ENCODE assay signal across 27 mouse cellular contexts in genomic region chr13:54800206-54800605, GRCm38 (mm10). TPM values are rescaled to one million over a fixed set of nuclear protein-coding genes. Genes with fewer than 3 reads are reported as not detected.
DNase-seq lines count a peak whose midpoint lies in the region; ATAC-seq lines count a peak whose summit lies in the region.
"Had no signal": no experiment of that assay in that cellular context is flagged by ENCODE, and none has a peak within 500 bp of the region (broad histone marks: within the 10 kb centered on the region; RNA-seq: fewer than 3 reads in every experiment).

No protein-coding gene starts in this region.

- H3K9me3 ChIP-seq in embryonic facial prominence, embryonic 15.5 days (replicated peaks) = no peaks in the 10 kb centered on the region
- H3K9me3 ChIP-seq: hindbrain, embryonic 15.5 days; kidney, embryonic 15.5 days; limb, embryonic 12.5 days; midbrain, embryonic 12.5 days had no signal

- H3K9ac ChIP-seq in embryonic facial prominence, embryonic 15.5 days = no peak overlapping the region
- H3K9ac ChIP-seq: hindbrain, embryonic 15.5 days; kidney, embryonic 15.5 days; limb, embryonic 12.5 days; liver, postnatal 0 days; midbrain, embryonic 12.5 days had no signal

- H3K36me3 ChIP-seq in embryonic facial prominence, embryonic 15.5 days = no peaks in the 10 kb centered on the region
- H3K36me3 ChIP-seq: hindbrain, embryonic 15.5 days; kidney, embryonic 15.5 days; limb, embryonic 12.5 days; midbrain, embryonic 12.5 days had no signal

- no peaks in the 10 kb centered on the region for H3K4me1 ChIP-seq in embryonic facial prominence, embryonic 15.5 days
- H3K4me1 ChIP-seq: limb, embryonic 12.5 days; midbrain, embryonic 12.5 days had no signal

- no peak for ATAC-seq in embryonic facial prominence, embryonic 15.5 days (ENCODE audit: insufficient number of reproducible peaks, low FRiP score, low TSS enrichment, low read depth)
- ATAC-seq: liver, postnatal 0 days had no signal

- 0 out of 2 replicates have a peak overlapping the region, but pooled peaks have one; percentile 36 for H3K4me2 ChIP-seq in embryonic facial prominence, embryonic 15.5 days (replicated peaks)
- H3K4me2 ChIP-seq: limb, embryonic 12.5 days; liver, embryonic 11.5 days; midbrain, embryonic 12.5 days had no signal

- peak; percentile 20 for DNase-seq in adrenal gland, adult 2 months
- no peak for DNase-seq in adrenal gland, postnatal 4 days (ENCODE audit: low spot score in 2 of 2)
- peak; percentile 23 for DNase-seq in gastrocnemius, adult 18-20 months (ENCODE audit: low spot score)
- no peak for DNase-seq in gastrocnemius, adult 8-10 months (ENCODE audit: low spot score in 2 of 2)
- peak; percentile 26 for DNase-seq in kidney, adult 9 months
- no peak for DNase-seq in kidney, postnatal 14 days

- H3K4me3 ChIP-seq in embryonic facial prominence, embryonic 15.5 days (replicated peaks) = no peak overlapping the region
- H3K4me3 ChIP-seq: hindbrain, embryonic 15.5 days; kidney, embryonic 15.5 days; limb, embryonic 12.5 days; midbrain, embryonic 12.5 days had no signal

- 41% methylated on average over 4 of the region's 4 CpGs for WGBS in embryonic facial prominence, embryonic 15.5 days

- H3K27me3 ChIP-seq in embryonic facial prominence, embryonic 15.5 days = peaks cover 16% of the 10 kb centered on the region
- H3K27me3 ChIP-seq: hindbrain, embryonic 15.5 days had no signal

- no peak overlapping the region for H3K27ac ChIP-seq in embryonic facial prominence, embryonic 15.5 days (replicated peaks)
- H3K27ac ChIP-seq: hindbrain, embryonic 15.5 days; kidney, embryonic 15.5 days; limb, embryonic 12.5 days; midbrain, embryonic 12.5 days; stomach, postnatal 0 days had no signal

RNA-seq across cellular contexts. Expression of gene Tspan17, which starts 11.0 kb away (rescaled TPM):
- total RNA-seq in adrenal gland, adult 2 months (2021) = 10 to 100 TPM; 36.0 to 42.7 TPM
- polyA plus RNA-seq in adrenal gland, adult 2 months (2012; rRNA removed) = 31.1 and 34.0 TPM in 2 replicates
- total RNA-seq in adrenal gland, postnatal 4 days (2021) = 10 to 100 TPM; 33.0 to 38.4 TPM
- 10 to 100 TPM; 19.1 to 23.1 TPM for total RNA-seq in gastrocnemius, adult 18-20 months (2021)
- 10 to 100 TPM; 15.5 to 26.0 (median 20.5) TPM for total RNA-seq in gastrocnemius, adult 8-10 months (2022)
- polyA plus RNA-seq in embryonic facial prominence, embryonic 15.5 days (2015; fragmentation: Nextera tagmentation; extraction: Ambion mirVana) = 9.2 and 11.3 TPM in 2 replicates
- total RNA-seq: hematopoietic stem cell, adult 5-6 weeks had no signal

RNA-seq across cellular contexts. Expression of gene Eif4e1b, which starts 16.4 kb away (rescaled TPM):
- not detected for total RNA-seq in adrenal gland, adult 2 months (2021)
- polyA plus RNA-seq in adrenal gland, adult 2 months (2012; rRNA removed) = not detected in 2 replicates
- total RNA-seq in adrenal gland, postnatal 4 days (2021) = not detected
- total RNA-seq in gastrocnemius, adult 18-20 months (2021) = not detected
- not detected for total RNA-seq in gastrocnemius, adult 8-10 months (2022)
- not detected in 2 replicates for polyA plus RNA-seq in embryonic facial prominence, embryonic 15.5 days (2015; fragmentation: Nextera tagmentation; extraction: Ambion mirVana)
- total RNA-seq: common myeloid progenitor, adult 5-6 weeks; gastrocnemius, postnatal 14 days; hematopoietic stem cell, adult 5-6 weeks; layer of hippocampus, adult 18-20 months; layer of hippocampus, postnatal 36 days; megakaryocyte progenitor cell, adult 5-6 weeks; monocyte, adult 5-6 weeks had no signal
- polyA plus RNA-seq: brain, embryonic 14.5 days; forebrain, embryonic 11.5 days; heart, embryonic 16.5 days; hindbrain, embryonic 15.5 days; intestine, embryonic 14.5 days; kidney, embryonic 15.5 days; limb, embryonic 12.5 days; liver, embryonic 11.5 days; liver, postnatal 0 days; midbrain, embryonic 12.5 days; neural tube, embryonic 11.5 days; stomach, postnatal 0 days; thymus, adult 2 months had no signal

RNA-seq across cellular contexts. Expression of gene Sncb, which starts 33.8 kb away (rescaled TPM):
- total RNA-seq in adrenal gland, adult 2 months (2021) = 1 to 10 TPM; 1.5 to 2.0 TPM
- 2.2 and 5.4 TPM in 2 replicates for polyA plus RNA-seq in adrenal gland, adult 2 months (2012; rRNA removed)
- total RNA-seq in adrenal gland, postnatal 4 days (2021) = 1 to 10 TPM; 3.9 to 4.7 TPM
- not detected for total RNA-seq in gastrocnemius, adult 18-20 months (2021)
- total RNA-seq in gastrocnemius, adult 8-10 months (2022) = under 1 TPM in 1 of 4 experiments, not detected in 3; 0.24 TPM
- 0.28 TPM in 1 of 2 replicates, not detected in the other for polyA plus RNA-seq in embryonic facial prominence, embryonic 15.5 days (2015; fragmentation: Nextera tagmentation; extraction: Ambion mirVana)
- total RNA-seq: common myeloid progenitor, adult 5-6 weeks; hematopoietic stem cell, adult 5-6 weeks; megakaryocyte progenitor cell, adult 5-6 weeks; monocyte, adult 5-6 weeks had no signal
- polyA plus RNA-seq: heart, embryonic 16.5 days; limb, embryonic 12.5 days; liver, embryonic 11.5 days; liver, postnatal 0 days had no signal

RNA-seq across cellular contexts. Expression of gene Gprin1, which starts 50.5 kb away (rescaled TPM):
- total RNA-seq in adrenal gland, adult 2 months (2021) = 1 to 10 TPM; 2.3 to 4.3 TPM
- 1.9 and 2.6 TPM in 2 replicates for polyA plus RNA-seq in adrenal gland, adult 2 months (2012; rRNA removed)
- total RNA-seq in adrenal gland, postnatal 4 days (2021) = 10 to 100 TPM; 10.4 to 10.5 TPM
- total RNA-seq in gastrocnemius, adult 18-20 months (2021) = not detected
- under 1 TPM in 2 of 4 experiments, not detected in 2; 0.05 to 0.07 TPM for total RNA-seq in gastrocnemius, adult 8-10 months (2022)
- polyA plus RNA-seq in embryonic facial prominence, embryonic 15.5 days (2015; fragmentation: Nextera tagmentation; extraction: Ambion mirVana) = 0.65 and 0.75 TPM in 2 replicates
- total RNA-seq: common myeloid progenitor, adult 5-6 weeks; hematopoietic stem cell, adult 5-6 weeks; megakaryocyte progenitor cell, adult 5-6 weeks; monocyte, adult 5-6 weeks had no signal
- polyA plus RNA-seq: heart, embryonic 16.5 days; liver, postnatal 0 days had no signal

Comparison
In these comparisons a context has a peak if more than half of its experiments do, and no peak if none do; other contexts are left out.
1. DNase-seq: peak in adrenal gland, adult 2 months (single experiment), gastrocnemius, adult 18-20 months (single experiment) and kidney, adult 9 months (single experiment); none in adrenal gland, postnatal 4 days (0 of 2), gastrocnemius, adult 8-10 months (0 of 2) and kidney, postnatal 14 days (single experiment).